Mouse (Mus musculus) ES-Bruce4 (cell line): Measurements from ENCODE around the gene Mink1.

ENCODE experiments used
- CTCF ChIP-seq: IDR thresholded peaks from one replicate; pipeline ENCODE4 v1.8.1; 2011; ENCODE audit warnings: low read depth, low read length
- POLR2A ChIP-seq: IDR thresholded peaks from one replicate; pipeline ENCODE4 v1.8.1; 2011; ENCODE audit warnings: low read length; ENCODE audit not compliant: insufficient read depth

DNA sequence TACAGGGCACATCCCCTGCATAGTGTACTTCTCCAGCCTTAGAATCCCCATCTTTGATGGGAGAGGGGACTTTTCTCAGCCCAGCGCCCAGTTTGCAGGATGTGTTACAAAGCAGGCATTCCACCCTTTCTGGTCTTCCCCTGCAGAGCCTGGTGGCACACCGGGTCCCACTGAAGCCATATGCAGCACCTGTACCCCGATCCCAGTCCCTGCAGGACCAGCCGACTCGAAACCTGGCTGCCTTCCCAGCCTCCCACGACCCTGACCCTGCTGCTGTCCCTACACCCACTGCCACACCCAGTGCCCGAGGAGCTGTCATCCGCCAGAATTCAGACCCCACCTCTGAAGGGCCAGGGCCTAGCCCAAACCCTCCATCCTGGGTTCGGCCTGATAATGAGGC is 44.9 kb downstream of the Mink1 start:
- TF ChIP-seq CTCF (no peak), POLR2A (no peak)
